Mouse (Mus musculus) heart, postnatal 0 days (tissue): Measurements from ENCODE around the gene Thnsl2. TPM values are rescaled to one million over a fixed set of nuclear protein-coding genes. Genes with fewer than 3 reads are reported as not detected.
A peak's percentile ranks its signal among the peaks of the same experiment; 100 is the strongest.

Source experiments
- ATAC-seq: fragments of 200-750 bp; cut with Nextera tagmentation; 2 replicates; pipeline ENCODE4 v1.8.0; 2017; ENCODE audit warnings: low read depth, moderate number of reproducible peaks, moderate library complexity; ENCODE audit not compliant: insufficient read depth
- DNase-seq: peaks from one replicate; pipeline ENCODE4 v3.0.0-alpha.2; 2016; ENCODE audit warnings: low spot score
- H3K27ac ChIP-seq: fragments of 300-500 bp; sonication (generic); 2 replicates; pipeline ENCODE4 v1.5.1; 2014; ENCODE audit warnings: low read depth, mild to moderate bottlenecking
- H3K27me3 ChIP-seq: fragments of 300-500 bp; sonication (generic); 2 replicates; pipeline ENCODE4 v1.6.1; 2014; ENCODE audit warnings: low read length, mixed read lengths; ENCODE audit not compliant: control insufficient read depth, insufficient read depth
- H3K36me3 ChIP-seq: fragments of 300-500 bp; sonication (generic); replicated peaks from 2 replicates; pipeline ENCODE4 v1.6.1; 2014; ENCODE audit warnings: low read length, mixed read lengths; ENCODE audit not compliant: control insufficient read depth, insufficient read depth
- H3K4me1 ChIP-seq: fragments of 300-500 bp; sonication (generic); 2 replicates; pipeline ENCODE4 v1.6.1; 2014; ENCODE audit warnings: antibody characterized with exemption; ENCODE audit not compliant: control insufficient read depth, insufficient read depth
- H3K4me2 ChIP-seq: fragments of 300-500 bp; sonication (generic); 2 replicates; pipeline ENCODE4 v1.6.1; 2014; ENCODE audit warnings: low read depth, mild to moderate bottlenecking, low read length, moderate library complexity
- H3K4me3 ChIP-seq: fragments of 300-500 bp; sonication (generic); 2 replicates; pipeline ENCODE4 v1.5.1; 2014; ENCODE audit warnings: low read depth, low read length
- H3K9ac ChIP-seq: fragments of 300-500 bp; sonication (generic); replicated peaks from 2 replicates; pipeline ENCODE4 v1.6.1; 2014; ENCODE audit warnings: low read depth, low read length, mixed read lengths
- H3K9me3 ChIP-seq: fragments of 300-500 bp; sonication (generic); replicated peaks from 2 replicates; pipeline ENCODE4 v1.6.1; 2016; ENCODE audit warnings: low read length; ENCODE audit not compliant: control insufficient read depth
- CTCF ChIP-seq: IDR thresholded peaks from 2 replicates; pipeline ENCODE4 v1.5.1; 2016; ENCODE audit warnings: antibody characterized with exemption, control low read depth, low read depth
- EP300 ChIP-seq: IDR thresholded peaks from 2 replicates; pipeline ENCODE4 v1.6.1; 2016; ENCODE audit warnings: antibody characterized with exemption, low read depth
- WGBS: fragments of 180-500 bp; shearing (Covaris S2); extraction: QIAGEN DNeasy Blood & Tissue Kit; methylation state at CpG from one replicate; pipeline ENCODE4 v1.1.7; 2014; 5-methylcytosine and 5-hydroxymethylcytosine counted together
- polyA plus RNA-seq: library from polyadenylated mRNA; unstranded; fragments of >200 nt; fragmentation: Nextera tagmentation; extraction: Ambion mirVana; gene quantifications from 2 replicates; pipeline ENCODE4 v1.2.1, GENCODE M21; 2015
- total RNA-seq: library from RNA; depleted of rRNA; stranded (reverse); fragments of >200 nt; gene quantifications from 2 replicates; pipeline ENCODE4 v1.2.3, GENCODE M21; 2014; ENCODE audit warnings: low replicate concordance

Gene Thnsl2
- total and polyA plus RNA-seq, 2 experiments from 2014 or later: 6.9 to 11.1 TPM

DNA sequence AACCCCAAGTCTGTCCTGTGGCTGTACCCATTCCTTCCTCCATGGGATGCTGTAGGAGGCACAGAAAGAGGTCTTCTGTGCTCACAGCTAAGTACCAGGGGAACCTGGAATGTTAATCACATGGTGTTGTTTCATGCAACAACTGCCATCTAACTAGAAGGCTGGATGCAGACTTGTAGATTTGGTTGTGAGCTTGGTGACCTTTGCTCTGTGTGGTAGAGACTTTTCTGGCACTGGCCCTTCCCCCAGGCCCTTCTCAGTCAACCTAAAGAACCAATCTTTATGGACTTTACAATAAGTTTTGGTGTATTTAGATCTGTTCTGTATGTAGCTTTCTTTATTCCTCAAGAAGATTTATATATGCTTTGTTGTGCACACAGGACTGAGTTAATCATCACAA, 13.2 kb downstream of the Thnsl2 start:
- no peak overlapping the region for H3K27ac ChIP-seq
- H3K4me3 ChIP-seq: no peak overlapping the region
- H3K4me2 ChIP-seq: no peak overlapping the region
- no peaks in the 10 kb centered on the region for H3K4me1 ChIP-seq
- H3K27me3 ChIP-seq: no peaks in the 10 kb centered on the region
- no peak for ATAC-seq
- DNase-seq: no peak
- H3K9ac ChIP-seq: no peak overlapping the region
- no peaks in the 10 kb centered on the region for H3K9me3 ChIP-seq
- H3K36me3 ChIP-seq: no peaks in the 10 kb centered on the region
- TF ChIP-seq CTCF (no peak), EP300 (no peak)

DNA sequence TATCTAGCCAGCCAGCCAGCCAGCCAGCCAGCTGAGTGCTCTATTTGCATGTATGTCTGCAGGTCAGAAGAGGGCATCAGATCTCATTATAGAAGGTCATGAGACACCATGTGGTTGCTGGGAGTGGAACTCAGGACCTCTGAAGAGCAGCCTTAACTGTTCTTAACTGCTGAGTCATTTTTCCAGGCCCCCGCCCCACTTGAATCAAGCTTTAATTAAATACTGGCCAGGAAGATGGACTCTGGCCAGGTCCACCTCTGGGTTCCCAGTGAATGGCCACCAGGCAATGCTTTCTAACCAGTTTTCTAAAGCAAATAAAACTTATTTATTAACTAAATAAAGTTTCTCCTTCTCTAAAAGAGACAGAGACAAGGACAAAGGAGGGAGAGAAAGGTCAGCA, 14.0 kb downstream of the Thnsl2 start:
- ATAC-seq: no peak
- TF ChIP-seq EP300: no peak
- TF ChIP-seq CTCF: no peak
- H3K27ac ChIP-seq: no peak overlapping the region
- no peak overlapping the region for H3K9ac ChIP-seq
- no peak for DNase-seq
- no peaks in the 10 kb centered on the region for H3K36me3 ChIP-seq
- WGBS: 68% methylated on average over 1 of the region's 1 CpGs
- H3K9me3 ChIP-seq: no peaks in the 10 kb centered on the region
- H3K4me2 ChIP-seq: no peak overlapping the region
- no peaks in the 10 kb centered on the region for H3K4me1 ChIP-seq
- no peak overlapping the region for H3K4me3 ChIP-seq
- H3K27me3 ChIP-seq: no peaks in the 10 kb centered on the region

- no peak for ATAC-seq
- H3K27me3 ChIP-seq: no peaks in the 10 kb centered on the region
- no peak overlapping the region for H3K9ac ChIP-seq
- H3K27ac ChIP-seq: no peak overlapping the region
- H3K4me2 ChIP-seq: no peak overlapping the region
- WGBS: 54% methylated on average over 4 of the region's 4 CpGs
- no peak overlapping the region for H3K4me3 ChIP-seq
- no peaks in the 10 kb centered on the region for H3K4me1 ChIP-seq
- H3K36me3 ChIP-seq: no peaks in the 10 kb centered on the region
- no peak for TF ChIP-seq CTCF
- TF ChIP-seq EP300: no peak
- no peak for DNase-seq
- no peaks in the 10 kb centered on the region for H3K9me3 ChIP-seq
Observed at GRCm38 (mm10) chr6:71129071-71129470, 15.2 kb downstream of the Thnsl2 start.

DNA sequence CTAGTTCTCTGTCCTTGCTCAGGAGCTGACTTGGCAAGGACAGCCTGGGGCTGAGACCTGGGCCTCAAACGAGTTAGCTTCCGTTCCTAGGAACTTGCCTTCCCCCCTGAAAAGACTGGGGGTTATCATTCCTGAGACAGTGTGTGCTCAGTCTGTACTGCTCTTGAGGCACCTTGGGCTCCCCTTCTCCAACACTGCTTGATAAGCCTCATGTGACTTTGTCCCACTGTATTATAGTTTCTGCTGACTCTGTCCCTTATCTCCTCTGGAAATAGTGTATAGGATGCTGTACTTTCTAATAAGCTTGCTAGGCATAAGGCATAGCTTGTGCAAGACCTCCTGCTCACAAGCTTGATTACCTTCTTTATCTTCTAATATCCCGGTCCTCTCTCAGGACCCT, 17.9 kb downstream of the Thnsl2 start:
- H3K4me3 ChIP-seq: no peak overlapping the region
- no peak overlapping the region for H3K27ac ChIP-seq
- no peaks in the 10 kb centered on the region for H3K9me3 ChIP-seq
- TF ChIP-seq CTCF: no peak
- no peak for TF ChIP-seq EP300
- no peak overlapping the region for H3K4me2 ChIP-seq
- H3K9ac ChIP-seq: no peak overlapping the region
- no peaks in the 10 kb centered on the region for H3K27me3 ChIP-seq
- H3K4me1 ChIP-seq: no peaks in the 10 kb centered on the region
- ATAC-seq (no peak), DNase-seq (no peak)
- WGBS: 69% methylated on average over 3 of the region's 3 CpGs
- H3K36me3 ChIP-seq: no peaks in the 10 kb centered on the region

GRCm38 (mm10) chr6:71125043-71125893, 19.0 kb downstream of the Thnsl2 start:
- 1% methylated on average over 3 of the region's 3 CpGs for WGBS
- Histone ChIP-seq H3K9ac (no peak overlapping the region), H3K4me2 (no peak overlapping the region), H3K27me3 (no peaks in the 10 kb centered on the region), H3K4me3 (no peak overlapping the region), H3K27ac (no peak overlapping the region), H3K4me1 (no peaks in the 10 kb centered on the region), H3K9me3 (no peaks in the 10 kb centered on the region), H3K36me3 (no peaks in the 10 kb centered on the region)
- peak; percentile 76 for DNase-seq
- no peak for ATAC-seq
- TF ChIP-seq CTCF (peak; percentile 91), EP300 (no peak)
